Mouse (Mus musculus) liver, embryonic 14.5 days (tissue): ENCODE data around the gene Gm21870.
"Not testable (repeated sequence)": the region's sequence is repeated elsewhere in the genome, so short reads cannot be mapped to it uniquely, and the experiment has no call there.

Experiments
- CTCF ChIP-seq: IDR thresholded peaks from 2 replicates; pipeline ENCODE4 v1.5.1; 2016; ENCODE audit warnings: antibody characterized with exemption, low read depth, control low read depth
- EP300 ChIP-seq: IDR thresholded peaks from 2 replicates; pipeline ENCODE4 v1.6.1; 2016; ENCODE audit warnings: antibody characterized with exemption, low read depth

DNA sequence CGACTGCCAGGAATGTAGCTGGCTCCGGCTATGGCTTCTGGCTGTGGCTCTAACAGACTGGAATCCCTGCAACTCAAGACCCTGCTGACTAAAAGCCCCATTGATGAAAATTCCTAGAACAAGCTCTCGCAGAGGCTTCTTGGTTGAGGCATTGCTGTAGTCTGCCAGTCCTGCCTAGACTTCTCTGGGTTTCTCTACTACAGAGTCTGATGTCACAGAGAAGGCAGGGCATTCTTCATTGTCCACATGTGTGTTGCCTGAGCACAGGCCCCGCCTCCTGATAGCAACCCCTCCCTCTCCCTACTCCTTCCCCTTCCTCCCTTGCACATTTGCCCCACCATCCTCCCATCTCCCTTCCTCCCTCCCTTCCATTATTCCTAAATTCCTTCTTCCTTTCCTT lies 30.2 kb downstream of the Gm21870 start, which contains the start of gene Btbd35f6:
- not testable (repeated sequence) for TF ChIP-seq CTCF, EP300
